Mouse (Mus musculus) cortical plate, adult 2 months (tissue): ENCODE measurements around the gene Lrrc75a. TPM values are rescaled to one million over a fixed set of nuclear protein-coding genes. Genes with fewer than 3 reads are reported as not detected.

Source experiments
- H3K27ac ChIP-seq: fragments of 200-500 bp; 2 replicates; pipeline ENCODE4 v1.5.1; 2012; ENCODE audit warnings: low read length, control low read depth, inconsistent platforms; ENCODE audit not compliant: insufficient read depth
- H3K4me1 ChIP-seq: fragments of 200-500 bp; 2 replicates; pipeline ENCODE4 v1.6.1; 2011; ENCODE audit warnings: low read length; ENCODE audit not compliant: control insufficient read depth, insufficient read depth
- H3K4me3 ChIP-seq: fragments of 200-500 bp; 2 replicates; pipeline ENCODE4 v1.5.1; 2011; ENCODE audit warnings: mild to moderate bottlenecking, low read length, control low read depth; ENCODE audit not compliant: insufficient read depth
- CTCF ChIP-seq: fragments of 200-500 bp; IDR thresholded peaks from 2 replicates; pipeline ENCODE4 v1.5.1; 2011; ENCODE audit warnings: mild to moderate bottlenecking, control low read depth, low read length; ENCODE audit not compliant: insufficient read depth; ENCODE audit errors: extremely low read depth
- POLR2A ChIP-seq: fragments of 200-500 bp; IDR thresholded peaks from 2 replicates; pipeline ENCODE4 v1.6.1; 2011; ENCODE audit warnings: mild to moderate bottlenecking, low read length, control low read depth; ENCODE audit not compliant: insufficient read depth; ENCODE audit errors: extremely low read depth
- polyA plus RNA-seq: library from polyadenylated mRNA; depleted of rRNA; stranded (reverse); fragments of >200 nt; gene quantifications from 2 replicates; pipeline ENCODE4 v1.2.3, GENCODE M21; 2012; rRNA removed

Gene Lrrc75a
- polyA plus RNA-seq: 19.7 and 22.1 TPM in 2 replicates

GRCm38 (mm10) chr11:62647661-62648590, at the start of gene Lrrc75a:
Gene Lrrc75a (minus strand): TSS chr11:62648523.
- Histone ChIP-seq H3K4me1 (peaks cover 12% of the 10 kb centered on the region), H3K27ac (peak within 1 kb of the TSS; percentile 21; the same call in 1 of the 2 replicates), H3K4me3 (peak within 1 kb of the TSS; percentile 68)
- no peak for TF ChIP-seq POLR2A
- TF ChIP-seq CTCF: no peak

GRCm38 (mm10) chr11:62695126-62695525, 46.8 kb upstream of the Lrrc75a start:
- H3K27ac ChIP-seq: no peak overlapping the region
- TF ChIP-seq CTCF (no peak), POLR2A (no peak)
- no peak overlapping the region for H3K4me3 ChIP-seq
- H3K4me1 ChIP-seq: no peaks in the 10 kb centered on the region

GRCm38 (mm10) chr11:62693299-62694184, 45.2 kb upstream of the Lrrc75a start:
- Histone ChIP-seq H3K27ac (no peak overlapping the region), H3K4me1 (no peaks in the 10 kb centered on the region)

GRCm38 (mm10) chr11:62691592-62691991, 43.3 kb upstream of the Lrrc75a start:
- no peak overlapping the region for H3K27ac ChIP-seq
- TF ChIP-seq CTCF: no peak
- H3K4me1 ChIP-seq: no peaks in the 10 kb centered on the region
- no peak overlapping the region for H3K4me3 ChIP-seq

More at GRCm38 (mm10) chr11:62693299-62694184, 45.2 kb upstream of the Lrrc75a start:
- TF ChIP-seq POLR2A (no peak), CTCF (peak; percentile 75)
- H3K4me3 ChIP-seq: no peak overlapping the region

GRCm38 (mm10) chr11:62679954-62680353, 31.6 kb upstream of the Lrrc75a start:
- TF ChIP-seq POLR2A (no peak), CTCF (no peak)
- H3K4me1 ChIP-seq: no peaks in the 10 kb centered on the region
- H3K27ac ChIP-seq: no peak overlapping the region
- H3K4me3 ChIP-seq: no peak overlapping the region

- TF ChIP-seq CTCF (no peak), POLR2A (no peak)
- H3K4me1 ChIP-seq: no peaks in the 10 kb centered on the region
- H3K27ac ChIP-seq: no peak overlapping the region
- H3K4me3 ChIP-seq: no peak overlapping the region
Measured at GRCm38 (mm10) chr11:62678778-62679354, 30.5 kb upstream of the Lrrc75a start.

GRCm38 (mm10) chr11:62676290-62676596, 27.9 kb upstream of the Lrrc75a start:
- H3K27ac ChIP-seq: no peak overlapping the region
- TF ChIP-seq CTCF (no peak), POLR2A (no peak)

GRCm38 (mm10) chr11:62675480-62676289, 27.4 kb upstream of the Lrrc75a start:
- no peaks in the 10 kb centered on the region for H3K4me1 ChIP-seq
- no peak overlapping the region for H3K27ac ChIP-seq
- no peak overlapping the region for H3K4me3 ChIP-seq
- TF ChIP-seq CTCF (peak; percentile 89), POLR2A (no peak)

More at GRCm38 (mm10) chr11:62676290-62676596, 27.9 kb upstream of the Lrrc75a start:
- Histone ChIP-seq H3K4me3 (no peak overlapping the region), H3K4me1 (no peaks in the 10 kb centered on the region)

- Histone ChIP-seq H3K4me3 (no peak overlapping the region; the same call in 1 of the 2 replicates), H3K27ac (0 out of 2 replicates have a peak overlapping the region, but pooled peaks have one; percentile 13), H3K4me1 (peaks cover 3% of the 10 kb centered on the region; the same call in 1 of the 2 replicates)
- TF ChIP-seq CTCF (no peak), POLR2A (no peak)
Measured at GRCm38 (mm10) chr11:62670006-62670405, 21.7 kb upstream of the Lrrc75a start.
